Mouse (Mus musculus): ENCODE results near the gene Fgfbp3.
A peak's percentile ranks its signal among the peaks of the same experiment; 100 is the strongest.
"Not testable (repeated sequence)": the region's sequence is repeated elsewhere in the genome, so short reads cannot be mapped to it uniquely, and the experiment has no call there.

The Fgfbp3 gene

DNA sequence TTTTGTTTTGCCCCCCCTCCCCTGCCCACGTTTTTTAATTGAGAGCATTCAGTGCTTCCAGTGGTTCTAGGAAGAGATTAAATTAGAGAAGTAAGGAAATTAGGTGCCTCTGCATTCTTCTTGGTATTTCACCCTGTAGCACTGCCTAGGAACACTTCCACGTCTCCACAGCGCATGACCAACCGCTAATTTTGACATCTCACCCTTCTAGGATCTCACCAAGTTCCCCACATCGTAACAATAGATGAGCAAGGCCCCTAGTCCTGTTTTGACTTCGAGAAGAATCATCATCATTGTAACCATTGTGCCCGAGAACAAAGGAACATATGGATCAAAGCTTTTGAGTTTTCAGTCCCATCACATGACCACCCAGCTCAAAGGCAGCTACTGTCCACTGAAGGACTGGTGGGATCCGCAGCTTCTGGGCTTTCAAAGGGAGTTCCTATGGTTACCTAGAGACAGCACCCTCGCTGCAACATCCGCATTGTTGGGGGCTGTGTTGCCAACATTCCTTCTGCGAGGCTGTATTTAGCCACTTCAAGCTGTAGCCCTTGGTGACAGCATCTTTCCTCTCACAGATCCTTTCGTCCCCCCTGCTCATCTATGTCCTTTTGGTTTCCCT is 8.9 kb downstream of the Fgfbp3 start:
- DNase-seq (ENCODE audit: extremely low read depth, low read depth) = no peak

DNA sequence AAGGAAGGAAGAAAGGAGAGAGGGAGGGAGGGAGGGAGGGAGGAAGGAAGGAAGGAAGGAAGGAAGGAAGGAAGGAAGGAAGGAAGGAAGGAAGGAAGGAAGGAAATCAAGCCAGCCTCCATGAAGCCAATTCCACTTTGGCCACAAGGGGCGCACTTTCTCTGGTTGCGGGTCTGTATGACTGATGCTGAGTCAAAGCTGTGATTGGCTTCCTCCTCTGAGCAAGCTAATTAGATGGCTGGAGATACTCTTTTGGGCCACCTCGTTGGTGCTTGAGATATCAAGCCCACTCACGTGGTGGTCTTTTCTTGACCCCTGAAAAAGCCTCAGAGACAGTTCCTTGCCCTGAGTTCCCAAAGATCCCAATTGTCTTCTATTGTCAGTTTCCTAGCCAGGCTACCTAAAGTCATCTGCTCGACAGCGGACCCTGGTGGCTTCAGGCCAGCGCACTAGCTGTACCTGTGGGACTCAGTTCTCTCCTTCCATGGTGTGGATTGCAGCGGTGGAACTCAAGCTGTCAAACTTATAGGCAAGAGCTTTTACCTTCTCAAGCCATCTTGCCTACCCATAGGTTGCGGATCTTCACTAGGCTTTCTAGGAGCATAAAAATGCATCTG is 9.6 kb downstream of the Fgfbp3 start:
- DNase-seq (ENCODE audit: extremely low read depth, low read depth) = no peak

DNA sequence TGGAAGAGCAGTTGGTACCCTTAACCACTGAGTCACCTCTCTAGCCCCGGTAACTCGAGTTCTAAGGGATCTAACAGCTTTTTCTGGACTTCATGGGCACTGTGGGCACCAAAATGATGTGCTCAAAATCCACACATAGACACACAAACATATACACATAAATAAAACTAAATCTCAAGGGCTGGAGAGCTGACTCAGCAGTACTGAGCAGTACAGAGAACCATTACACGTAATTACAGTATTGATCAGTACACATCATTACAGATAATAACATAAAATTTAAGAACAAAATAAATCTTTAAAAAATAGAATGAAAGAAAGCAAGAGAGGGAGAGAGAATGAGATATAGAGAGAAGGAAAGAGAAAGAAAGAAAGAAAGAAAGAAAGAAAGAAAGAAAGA is 10.3 kb downstream of the Fgfbp3 start:
- DNase-seq (ENCODE audit: extremely low read depth, low read depth) = no peak

DNA sequence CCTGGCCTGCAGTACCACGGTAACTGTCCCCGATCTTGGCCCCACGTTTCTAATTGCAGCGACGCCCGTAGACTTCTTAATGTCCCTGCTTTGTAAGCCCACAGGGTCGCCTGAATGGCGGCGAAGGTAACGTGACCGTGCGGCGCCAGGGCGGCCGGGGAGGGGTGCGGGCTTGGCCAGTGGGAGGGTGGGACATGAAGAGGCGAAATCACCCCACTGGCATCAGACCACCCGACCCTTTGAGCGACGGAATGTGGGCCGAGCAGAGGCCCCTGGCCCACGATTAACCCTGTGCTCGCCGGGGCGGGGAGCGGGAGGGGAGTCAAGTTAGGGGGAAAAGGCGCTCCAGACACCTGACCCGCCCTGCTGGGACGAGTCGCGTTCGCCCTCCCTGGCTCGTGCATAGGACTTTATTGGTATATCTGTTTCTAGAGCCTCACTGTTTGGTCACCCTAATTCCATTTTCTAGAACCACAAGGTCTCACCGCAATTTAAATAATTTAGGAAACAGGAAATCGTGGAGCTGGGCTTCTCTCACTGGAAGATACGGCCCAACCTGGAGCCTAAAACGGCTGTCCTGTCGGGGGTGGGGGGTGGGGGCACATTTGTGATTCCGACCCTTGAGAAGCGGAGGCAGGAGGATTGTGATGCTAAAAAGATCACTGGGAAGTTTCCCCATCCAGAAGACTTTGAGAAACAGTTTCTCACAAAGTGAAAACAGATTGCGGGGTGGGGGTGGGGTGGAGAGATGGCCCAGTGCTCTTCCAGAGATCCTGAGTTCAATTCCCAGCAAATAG is 15.0 kb downstream of the Fgfbp3 start:
- DNase-seq (ENCODE audit: extremely low read depth, low read depth) = no peak

DNA sequence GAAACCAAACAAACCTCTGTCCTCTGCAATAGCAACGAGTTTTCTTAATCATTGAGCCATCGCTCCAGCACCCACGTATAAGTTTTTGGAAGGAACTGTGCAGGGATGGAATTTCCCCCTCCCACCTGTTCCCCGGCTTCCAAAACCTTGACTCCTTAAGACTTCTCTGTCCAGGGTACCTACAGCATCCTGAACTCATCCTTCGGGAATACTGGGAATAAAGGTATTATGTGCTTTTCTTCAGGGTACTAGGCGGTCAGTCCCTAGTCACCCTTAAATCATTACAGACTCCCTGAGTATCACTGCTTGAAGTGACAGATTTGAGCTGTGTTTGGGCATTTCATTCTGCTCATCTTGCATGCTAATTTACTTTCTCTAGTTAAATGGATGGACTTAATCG is 16.0 kb downstream of the Fgfbp3 start:
- DNase-seq (ENCODE audit: extremely low read depth, low read depth) = no peak

DNA sequence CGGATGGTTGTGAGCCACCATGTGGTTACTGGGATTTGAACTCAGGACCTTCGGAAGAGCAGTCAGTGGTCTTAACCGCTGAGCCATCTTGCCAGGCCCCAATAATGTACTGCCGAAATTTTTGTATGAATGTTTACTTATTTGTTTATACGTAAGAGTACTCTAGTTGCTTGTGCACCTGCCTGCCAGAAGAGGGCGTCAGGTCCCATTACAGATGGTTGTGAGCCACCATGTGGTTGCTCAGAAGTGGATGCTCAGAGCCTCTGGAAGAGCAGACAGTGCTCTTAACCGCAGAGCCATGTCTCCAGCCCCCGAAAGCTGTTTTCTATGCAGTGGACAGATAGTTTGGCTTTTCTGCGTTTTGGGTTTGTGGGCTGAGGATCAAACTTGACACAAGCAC is 21.6 kb downstream of the Fgfbp3 start:
- no peak for DNase-seq (ENCODE audit: extremely low read depth, low read depth)

DNA sequence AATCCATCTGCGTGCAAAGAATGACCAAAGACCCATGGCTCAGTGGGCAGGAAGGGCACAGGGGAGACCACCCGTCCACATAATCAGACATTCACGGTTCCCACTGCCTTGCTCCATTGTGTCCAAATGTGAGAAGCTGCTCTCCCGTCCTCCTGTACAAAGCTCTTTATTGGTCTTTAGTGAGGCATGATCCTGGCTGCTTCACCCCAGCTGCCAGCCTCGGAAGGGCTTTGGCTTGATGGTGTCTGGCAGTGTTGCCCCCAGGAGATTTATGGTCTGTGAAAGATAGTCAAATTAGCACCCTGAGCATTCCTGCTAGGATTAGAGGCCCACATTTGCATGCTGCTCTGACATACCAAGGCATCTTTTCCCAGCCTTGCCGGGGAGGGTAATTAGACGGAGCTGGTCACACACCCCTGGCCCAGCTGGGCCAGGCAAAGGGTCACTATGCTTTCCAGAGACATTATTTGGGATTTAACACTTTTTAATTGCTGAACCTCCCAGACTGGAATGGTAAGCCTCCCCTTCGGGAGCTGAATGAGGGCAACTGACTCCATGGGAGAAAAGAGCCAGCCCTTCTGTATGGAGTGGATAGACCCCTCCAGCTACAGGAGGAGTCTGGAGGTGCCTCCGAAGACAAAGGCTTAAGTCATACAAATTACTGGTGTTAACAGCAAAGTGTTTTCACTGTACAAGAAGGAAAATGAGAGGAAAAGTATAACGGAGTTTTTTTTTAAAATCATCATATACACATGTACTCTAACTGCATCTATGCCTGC is 22.4 kb downstream of the Fgfbp3 start:
- DNase-seq (ENCODE audit: extremely low read depth, low read depth) = no peak

DNA sequence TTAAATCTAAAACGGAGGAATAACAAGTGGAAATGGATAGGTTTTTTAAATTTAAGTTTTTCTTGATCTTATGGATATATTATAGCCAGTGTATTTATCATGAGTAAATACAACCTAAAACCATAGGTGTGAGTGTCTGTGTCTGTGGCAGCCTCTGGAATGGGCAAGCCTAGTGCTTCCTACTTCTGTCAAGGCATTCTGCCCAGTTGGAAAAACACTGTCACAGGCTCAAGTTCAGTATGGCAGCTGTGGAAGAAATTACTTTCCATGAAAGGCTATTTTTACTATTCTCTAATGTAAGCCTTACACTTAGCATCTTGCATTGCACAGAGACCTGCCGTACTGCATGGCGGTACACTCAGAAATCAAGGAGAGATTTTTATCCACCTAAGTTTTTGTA is 27.7 kb downstream of the Fgfbp3 start:
- no peak for DNase-seq (ENCODE audit: extremely low read depth, low read depth)

DNA sequence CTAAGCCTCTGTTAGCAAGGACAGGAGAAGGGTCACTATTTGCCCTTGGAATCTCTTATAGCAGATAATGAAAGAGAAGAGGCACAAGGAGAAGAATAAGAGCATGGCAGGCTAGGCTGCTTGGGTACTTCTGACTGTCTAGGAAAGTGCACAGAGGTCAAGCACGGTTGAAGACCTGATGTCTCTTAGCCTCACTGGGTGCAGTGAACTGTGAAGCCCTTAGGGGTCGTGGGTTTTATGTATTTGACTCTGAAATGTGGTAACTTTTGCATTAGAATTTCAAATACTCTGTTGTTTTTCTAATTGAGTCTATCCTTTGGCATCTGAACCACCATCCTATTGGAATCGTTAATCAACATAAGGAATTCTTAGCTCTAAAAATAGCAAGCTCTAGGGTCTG is 31.7 kb downstream of the Fgfbp3 start:
- no peak for DNase-seq (ENCODE audit: extremely low read depth, low read depth)

DNA sequence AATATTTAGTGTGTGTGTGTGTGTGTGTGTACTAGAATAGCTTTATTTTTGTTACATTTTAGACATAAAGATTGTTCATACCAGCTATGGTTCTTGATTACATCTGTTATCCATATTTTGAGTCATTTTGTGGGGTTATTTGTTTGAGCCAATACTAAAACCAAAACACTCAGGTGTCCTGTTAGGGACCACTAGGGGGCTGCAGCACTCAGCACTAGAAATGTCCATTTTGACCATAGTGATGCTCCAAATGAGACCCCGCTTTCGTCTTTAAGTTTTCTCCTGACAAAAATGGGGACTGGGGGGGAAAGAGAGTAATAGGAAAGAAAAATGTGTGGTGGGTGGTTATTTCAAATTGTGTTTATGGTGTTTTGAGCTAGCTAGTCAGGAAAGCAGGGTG is 33.1 kb downstream of the Fgfbp3 start:
- DNase-seq (ENCODE audit: extremely low read depth, low read depth) = no peak

DNA sequence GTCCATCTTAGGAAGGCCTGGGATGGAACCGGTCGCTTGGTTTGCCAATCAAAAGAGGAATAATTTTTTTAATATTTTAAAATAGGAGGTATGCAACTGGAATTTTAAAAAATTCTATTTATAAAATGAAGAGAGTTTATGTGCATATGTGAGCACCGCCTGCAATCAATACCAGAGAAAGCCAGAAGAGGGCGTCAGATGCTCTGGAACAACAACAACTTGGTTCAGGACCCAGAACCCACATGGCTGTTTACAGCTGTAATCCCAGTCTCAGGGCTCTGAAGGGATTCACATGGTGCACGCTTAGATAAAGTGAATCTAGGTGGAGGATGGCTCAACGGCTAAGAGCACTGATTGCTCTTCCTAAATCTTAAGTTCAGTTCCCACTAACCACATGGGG is 36.3 kb downstream of the Fgfbp3 start:
- DNase-seq (ENCODE audit: extremely low read depth, low read depth) = peak; percentile 31

DNA sequence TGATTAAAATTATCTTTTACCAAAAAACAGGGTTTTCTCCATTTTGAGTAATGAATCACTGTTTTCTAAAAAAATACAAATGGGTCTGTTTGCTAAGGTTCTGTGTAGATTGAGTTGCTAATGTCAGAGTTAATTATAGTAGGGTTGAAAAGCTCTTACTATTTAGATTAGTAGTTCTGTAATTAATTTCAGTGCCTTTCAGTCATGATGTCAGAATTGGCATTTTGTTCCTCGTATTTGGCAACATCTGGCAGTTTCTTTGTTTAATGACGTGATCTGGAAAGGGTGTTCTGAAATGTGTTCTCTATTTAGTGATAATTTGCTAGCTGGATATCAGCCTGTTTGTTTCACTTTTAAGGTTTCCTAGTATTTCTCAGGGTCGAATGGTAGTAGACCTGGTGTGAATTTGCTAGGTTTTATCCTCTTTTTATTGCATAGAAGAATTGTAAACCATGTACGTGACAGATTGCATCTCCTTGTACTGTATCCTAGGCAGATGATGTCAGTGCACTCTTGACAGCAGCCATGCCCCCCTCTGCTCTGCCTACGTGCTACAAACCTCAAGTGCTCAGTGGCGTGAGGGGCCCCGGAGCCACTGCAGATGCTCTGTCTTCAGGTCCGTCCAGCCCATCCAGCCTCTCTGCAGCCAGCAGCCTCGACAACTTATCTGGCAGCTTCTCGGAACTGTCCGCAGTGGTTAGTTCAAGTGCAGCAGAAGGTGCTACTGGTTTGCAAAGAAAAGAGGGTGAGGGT is 40.5 kb downstream of the Fgfbp3 start:
- no peak for DNase-seq (ENCODE audit: extremely low read depth, low read depth)

DNA sequence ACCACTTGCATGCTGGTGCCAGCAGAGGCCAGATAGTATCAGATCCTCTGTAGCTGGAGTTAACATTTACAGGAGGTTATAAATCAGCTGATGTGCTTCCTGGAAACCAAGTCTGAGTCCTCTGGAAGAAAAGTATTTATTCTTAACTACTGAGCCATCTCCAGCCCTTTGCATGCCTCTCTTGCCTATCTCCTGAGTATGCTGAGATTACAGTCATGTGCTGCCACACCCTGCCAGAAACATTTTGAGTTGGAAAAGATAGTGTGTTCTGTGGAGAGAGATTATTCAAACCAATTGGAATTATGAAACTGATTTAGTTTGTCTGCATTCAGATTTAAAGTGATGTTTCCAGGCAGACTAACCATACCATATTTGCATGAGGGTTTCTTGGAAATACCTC is 42.1 kb downstream of the Fgfbp3 start:
- DNase-seq (ENCODE audit: extremely low read depth, low read depth) = no peak

DNA sequence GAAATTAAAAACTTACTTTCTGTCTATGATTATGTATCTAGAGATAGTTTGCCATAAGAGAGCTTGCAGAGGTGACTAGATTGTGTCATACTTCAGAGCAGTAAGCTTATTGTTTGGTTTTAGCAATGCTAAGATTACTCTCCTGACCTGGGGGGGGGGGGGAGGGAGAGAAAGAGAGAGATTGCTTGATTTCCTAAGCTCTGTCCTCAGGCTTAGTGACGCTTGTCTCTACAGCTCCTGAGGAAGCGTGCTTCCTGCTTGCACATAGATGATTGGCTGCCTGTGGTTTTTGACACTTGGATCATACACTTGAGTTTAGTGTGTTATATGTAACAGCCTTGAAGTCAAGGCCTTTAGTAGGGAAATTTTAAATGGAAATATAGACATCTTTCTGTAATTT is 44.8 kb downstream of the Fgfbp3 start:
- DNase-seq (ENCODE audit: extremely low read depth, low read depth) = no peak

DNA sequence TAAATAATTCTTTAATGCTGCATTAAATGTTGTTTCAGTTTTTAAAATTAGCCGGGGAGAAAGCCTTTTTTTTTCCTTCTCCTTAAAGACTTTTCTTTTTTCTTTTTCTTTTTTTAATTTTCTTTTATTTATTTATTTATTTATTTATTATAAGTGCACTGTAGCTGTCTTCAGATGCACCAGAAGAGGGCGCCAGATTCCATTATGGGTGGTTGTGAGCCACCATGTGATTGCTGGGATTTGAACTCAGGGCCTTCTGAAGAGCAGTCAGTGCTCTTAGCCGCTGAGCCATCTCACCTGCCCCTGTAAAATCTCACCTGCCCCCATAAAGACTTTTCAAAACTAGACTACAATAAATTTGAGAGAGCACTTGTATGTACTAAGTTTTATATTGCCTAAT is 50.7 kb downstream of the Fgfbp3 start:
- not testable (repeated sequence) for DNase-seq (ENCODE audit: extremely low read depth, low read depth)

All from MEL-GATA-1-ER (cell line).